Mouse (Mus musculus) spleen, adult 2 months (tissue): ENCODE measurements around the gene Fgfr2.

ENCODE experiments used
- CTCF ChIP-seq: fragments of 200-500 bp; IDR thresholded peaks from 2 replicates; pipeline ENCODE4 v1.5.1; 2011; ENCODE audit warnings: mild to moderate bottlenecking, inconsistent platforms; ENCODE audit not compliant: insufficient read depth, insufficient read length, insufficient replicate concordance; ENCODE audit errors: extremely low read depth
- POLR2A ChIP-seq: fragments of 200-500 bp; IDR thresholded peaks from 2 replicates; pipeline ENCODE4 v1.6.1; 2011; ENCODE audit warnings: low read depth, low read length, inconsistent platforms

GRCm38 (mm10) chr7:132587167-132587566 is 536.0 kb downstream of the Fgfr2 start:
- no peak for TF ChIP-seq CTCF
- TF ChIP-seq POLR2A: no peak
